17 mouse cellular contexts compared by ENCODE assay signal in genomic region chr19:18189102-18189742, GRCm38 (mm10).
DNase-seq lines count a peak whose midpoint lies in the region; ATAC-seq and TF ChIP-seq lines count a peak whose summit lies in the region.
"Had no signal": no experiment of that assay in that cellular context is flagged by ENCODE, and none has a peak within 500 bp of the region (broad histone marks: within the 10 kb centered on the region; RNA-seq: fewer than 3 reads in every experiment).

No protein-coding gene starts in this region.

- H3K4me3 ChIP-seq in kidney, postnatal 0 days (replicated peaks; ENCODE audit: low read depth, low read length): no peak overlapping the region
- H3K4me3 ChIP-seq in kidney, adult 2 months (ENCODE audit: insufficient read depth, low read depth, low read length): no peak overlapping the region
- no peak overlapping the region for H3K4me3 ChIP-seq in neural tube, embryonic 11.5 days (ENCODE audit: low read depth, low read length)
- no peak overlapping the region for H3K4me3 ChIP-seq in limb, embryonic 11.5 days (ENCODE audit: low read depth, low read length)
- H3K4me3 ChIP-seq: embryonic facial prominence, embryonic 15.5 days; forebrain, embryonic 12.5 days; limb, embryonic 12.5 days; midbrain, embryonic 10.5 days had no signal

- TF ChIP-seq CTCF in kidney, postnatal 0 days (IDR thresholded peaks at IDR 0.05; ENCODE audit: low read depth): no peak
- no peak for TF ChIP-seq CTCF in kidney, adult 2 months (conservative IDR thresholded peaks at IDR 0.05; ENCODE audit: insufficient read depth, insufficient read length, low read depth, low read length)

- no peak for ATAC-seq in kidney, postnatal 0 days (replicated peaks; ENCODE audit: low FRiP score, low read depth)
- peak; percentile 77 for ATAC-seq in neural tube, embryonic 11.5 days (ENCODE audit: insufficient read depth, low FRiP score, low TSS enrichment)
- ATAC-seq in limb, embryonic 11.5 days (ENCODE audit: insufficient number of reproducible peaks, low FRiP score, low TSS enrichment, low read depth): no peak

- peak; percentile 81 for DNase-seq in kidney, postnatal 0 days (ENCODE audit: low spot score)
- no peak for DNase-seq in kidney, adult 2 months
- DNase-seq in neural tube, embryonic 11.5 days (ENCODE audit: low spot score): no peak
- no peak for DNase-seq in neural tube, embryonic 10.5 days (ENCODE audit: extremely low spot score, low spot score)
- DNase-seq in limb, embryonic 11.5 days (ENCODE audit: low spot score): peak; percentile 29
- no peak for DNase-seq in right cerebral cortex, postnatal 4 days
- no peak for DNase-seq in adrenal gland, adult 18-20 months (ENCODE audit: low spot score in 2 of 2)
- DNase-seq: cerebellum, adult 9-10 months; heart, postnatal 14 days; lung, adult 18-20 months; right cerebral cortex, adult 18-20 months; thymus, postnatal 25 days had no signal

- no peak for TF ChIP-seq POLR2A in kidney, adult 2 months (IDR thresholded peaks at IDR 0.05; ENCODE audit: low read depth, low read length)

- H3K36me3 ChIP-seq in kidney, postnatal 0 days (ENCODE audit: insufficient read depth, low read length): no peaks in the 10 kb centered on the region
- H3K36me3 ChIP-seq in kidney, adult 2 months (ENCODE audit: control insufficient read depth, insufficient read depth, low read length): no peaks in the 10 kb centered on the region
- no peaks in the 10 kb centered on the region for H3K36me3 ChIP-seq in neural tube, embryonic 11.5 days (ENCODE audit: control insufficient read depth, insufficient read depth, low read length)
- H3K36me3 ChIP-seq in limb, embryonic 11.5 days (ENCODE audit: control insufficient read depth, insufficient read depth, low read length): no peaks in the 10 kb centered on the region
- H3K36me3 ChIP-seq: embryonic facial prominence, embryonic 15.5 days; forebrain, embryonic 12.5 days; limb, embryonic 12.5 days; midbrain, embryonic 10.5 days had no signal

- no peaks in the 10 kb centered on the region for H3K9me3 ChIP-seq in kidney, postnatal 0 days (replicated peaks; ENCODE audit: low read length)
- no peaks in the 10 kb centered on the region for H3K9me3 ChIP-seq in neural tube, embryonic 11.5 days (ENCODE audit: control insufficient read depth, low read length)
- no peaks in the 10 kb centered on the region for H3K9me3 ChIP-seq in limb, embryonic 11.5 days (ENCODE audit: control insufficient read depth, low read length)
- H3K9me3 ChIP-seq: embryonic facial prominence, embryonic 15.5 days; forebrain, embryonic 12.5 days; limb, embryonic 12.5 days; midbrain, embryonic 10.5 days had no signal

- H3K4me1 ChIP-seq in kidney, postnatal 0 days (replicated peaks; ENCODE audit: insufficient read depth, low read length): no peaks in the 10 kb centered on the region
- no peaks in the 10 kb centered on the region for H3K4me1 ChIP-seq in kidney, adult 2 months (ENCODE audit: control insufficient read depth, insufficient read depth, low read length)
- H3K4me1 ChIP-seq in neural tube, embryonic 11.5 days (ENCODE audit: control insufficient read depth, insufficient read depth, low read length): peaks cover 3% of the 10 kb centered on the region; the same call in 1 of the 2 replicates
- H3K4me1 ChIP-seq in limb, embryonic 11.5 days (ENCODE audit: control insufficient read depth, insufficient read depth, low read length): no peaks in the 10 kb centered on the region
- H3K4me1 ChIP-seq: midbrain, embryonic 10.5 days had no signal

- H3K27ac ChIP-seq in kidney, postnatal 0 days: no peak overlapping the region
- H3K27ac ChIP-seq in kidney, adult 2 months (ENCODE audit: insufficient read depth, low read depth, low read length): no peak overlapping the region
- no peak overlapping the region for H3K27ac ChIP-seq in neural tube, embryonic 11.5 days (ENCODE audit: low read depth, low read length)
- H3K27ac ChIP-seq in limb, embryonic 11.5 days (replicated peaks; ENCODE audit: low read depth, low read length): no peak overlapping the region
- H3K27ac ChIP-seq: embryonic facial prominence, embryonic 15.5 days; forebrain, embryonic 12.5 days; limb, embryonic 12.5 days; midbrain, embryonic 10.5 days; stomach, postnatal 0 days had no signal

- H3K27me3 ChIP-seq in kidney, postnatal 0 days (ENCODE audit: insufficient read depth, low read length): no peaks in the 10 kb centered on the region
- no peaks in the 10 kb centered on the region for H3K27me3 ChIP-seq in kidney, adult 2 months (replicated peaks; ENCODE audit: control insufficient read depth, insufficient read depth, low read length)
- H3K27me3 ChIP-seq in neural tube, embryonic 11.5 days (ENCODE audit: control insufficient read depth, insufficient read depth, low read length): no peaks in the 10 kb centered on the region
- no peaks in the 10 kb centered on the region for H3K27me3 ChIP-seq in limb, embryonic 11.5 days (ENCODE audit: control insufficient read depth, insufficient read depth, low read length)
- H3K27me3 ChIP-seq: embryonic facial prominence, embryonic 15.5 days; forebrain, embryonic 12.5 days; limb, embryonic 12.5 days had no signal

- no peak overlapping the region for H3K4me2 ChIP-seq in kidney, postnatal 0 days (ENCODE audit: low read length)
- H3K4me2 ChIP-seq in neural tube, embryonic 11.5 days (ENCODE audit: low read depth): no peak overlapping the region
- no peak overlapping the region for H3K4me2 ChIP-seq in limb, embryonic 11.5 days (ENCODE audit: low read depth, severe bottlenecking)
- H3K4me2 ChIP-seq: embryonic facial prominence, embryonic 15.5 days; forebrain, embryonic 12.5 days; limb, embryonic 12.5 days had no signal

- H3K9ac ChIP-seq in kidney, postnatal 0 days (ENCODE audit: low read depth, low read length): no peak overlapping the region
- H3K9ac ChIP-seq in neural tube, embryonic 11.5 days (ENCODE audit: low read length): no peak overlapping the region
- no peak overlapping the region for H3K9ac ChIP-seq in limb, embryonic 11.5 days (ENCODE audit: low read length)
- H3K9ac ChIP-seq: embryonic facial prominence, embryonic 15.5 days; forebrain, embryonic 12.5 days; limb, embryonic 12.5 days had no signal

- 8% methylated on average over 4 of the region's 4 CpGs for WGBS in kidney, postnatal 0 days
- WGBS in kidney, adult 2 months: 31% methylated on average over 4 of the region's 4 CpGs
- WGBS in neural tube, embryonic 11.5 days: 22% methylated on average over 4 of the region's 4 CpGs
- 18% methylated on average over 4 of the region's 4 CpGs for WGBS in limb, embryonic 11.5 days

Comparison
In these comparisons a context has a peak if more than half of its experiments do, and no peak if none do; other contexts are left out.
1. DNase-seq: peak in kidney, postnatal 0 days (single experiment) and limb, embryonic 11.5 days (single experiment); none in kidney, adult 2 months (single experiment), neural tube, embryonic 11.5 days (single experiment), neural tube, embryonic 10.5 days (single experiment), right cerebral cortex, postnatal 4 days (single experiment) and adrenal gland, adult 18-20 months (0 of 2).